Mouse (Mus musculus): ENCODE measurements around the gene Trabd2b.

The Trabd2b gene

GRCm38 (mm10) chr4:114542136-114542535 is 135.6 kb downstream of the Trabd2b start:
- DNase-seq (ENCODE audit: low read depth) = no peak

GRCm38 (mm10) chr4:114545481-114546200 is 139.1 kb downstream of the Trabd2b start:
- DNase-seq (ENCODE audit: low read depth) = no peak

GRCm38 (mm10) chr4:114547658-114548448 is 141.3 kb downstream of the Trabd2b start:
- no peak for DNase-seq (ENCODE audit: low read depth)

GRCm38 (mm10) chr4:114549487-114549886 is 143.0 kb downstream of the Trabd2b start:
- no peak for DNase-seq (ENCODE audit: low read depth)

GRCm38 (mm10) chr4:114550471-114551156 is 144.1 kb downstream of the Trabd2b start:
- DNase-seq (ENCODE audit: low read depth) = no peak

GRCm38 (mm10) chr4:114556880-114557279 is 150.4 kb downstream of the Trabd2b start:
- no peak for DNase-seq (ENCODE audit: low read depth)

GRCm38 (mm10) chr4:114557731-114558130 is 151.2 kb downstream of the Trabd2b start:
- no peak for DNase-seq (ENCODE audit: low read depth)

- no peak for DNase-seq (ENCODE audit: low read depth)
Observed at GRCm38 (mm10) chr4:114558487-114558886, 152.0 kb downstream of the Trabd2b start.

GRCm38 (mm10) chr4:114560638-114561216 is 154.2 kb downstream of the Trabd2b start:
- no peak for DNase-seq (ENCODE audit: low read depth)

GRCm38 (mm10) chr4:114564131-114564695 is 157.7 kb downstream of the Trabd2b start:
- DNase-seq (ENCODE audit: low read depth) = no peak

- no peak for DNase-seq (ENCODE audit: low read depth)
Observed at GRCm38 (mm10) chr4:114567594-114567993, 161.1 kb downstream of the Trabd2b start.

GRCm38 (mm10) chr4:114568081-114568605 is 161.6 kb downstream of the Trabd2b start:
- no peak for DNase-seq (ENCODE audit: low read depth)

GRCm38 (mm10) chr4:114578153-114578950 is 171.8 kb downstream of the Trabd2b start:
- DNase-seq (ENCODE audit: low read depth) = no peak

GRCm38 (mm10) chr4:114583546-114584144 is 177.1 kb downstream of the Trabd2b start:
- DNase-seq (ENCODE audit: low read depth) = no peak

- no peak for DNase-seq (ENCODE audit: low read depth)
Observed at GRCm38 (mm10) chr4:114584686-114585085, 178.2 kb downstream of the Trabd2b start.

GRCm38 (mm10) chr4:114593554-114594215 is 187.2 kb downstream of the Trabd2b start:
- no peak for DNase-seq (ENCODE audit: low read depth)

- no peak for DNase-seq (ENCODE audit: low read depth)
Observed at GRCm38 (mm10) chr4:114595188-114595701, 188.7 kb downstream of the Trabd2b start.

GRCm38 (mm10) chr4:114599121-114599520 is 192.6 kb downstream of the Trabd2b start:
- peak; percentile 29 for DNase-seq (ENCODE audit: low read depth)

- DNase-seq (ENCODE audit: low read depth) = no peak
Observed at GRCm38 (mm10) chr4:114601201-114602009, 194.9 kb downstream of the Trabd2b start.

All from 416B (cell line).